Mouse (Mus musculus): ENCODE measurements around the gene Tet3. TPM values are rescaled to one million over a fixed set of nuclear protein-coding genes. Genes with fewer than 3 reads are reported as not detected.
A peak's percentile ranks its signal among the peaks of the same experiment; 100 is the strongest.

Gene Tet3
- polyA plus RNA-seq, 1 experiment = 15.4 TPM

DNA sequence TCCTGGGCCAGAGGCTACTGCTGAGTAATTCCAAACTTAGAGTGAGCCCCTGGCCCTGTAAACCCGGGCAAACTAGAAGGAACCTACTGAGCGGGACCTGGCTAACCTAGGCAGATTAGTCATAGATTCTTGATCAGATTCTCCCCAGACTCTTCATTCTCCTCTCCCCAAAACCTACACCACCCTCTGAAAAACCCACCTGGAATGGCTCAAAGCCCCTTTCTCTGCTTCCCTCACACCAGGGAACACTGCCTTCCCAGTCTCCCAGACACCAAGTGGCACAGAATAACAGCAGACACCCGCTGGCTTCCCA, 18.7 kb downstream of the Tet3 start:
- H3K4me1 ChIP-seq (ENCODE audit: control insufficient read depth, insufficient read depth, insufficient read length, low read length) = peaks cover 44% of the 10 kb centered on the region
- peaks cover 12% of the 10 kb centered on the region; the same call in 1 of the 2 replicates for H3K36me3 ChIP-seq (ENCODE audit: control insufficient read depth, insufficient read depth, low read length)
- 42% methylated on average over 3 of the region's 3 CpGs for WGBS
- peak overlapping the region; percentile 84 for H3K4me3 ChIP-seq (ENCODE audit: low read depth, low read length)
- TF ChIP-seq POLR2A (IDR thresholded peaks at IDR 0.05; ENCODE audit: low read depth, low read length) (no peak), CTCF (IDR thresholded peaks at IDR 0.05; ENCODE audit: extremely low read depth, insufficient read length, insufficient replicate concordance, low read depth, low read length) (no peak)
- H3K27me3 ChIP-seq (ENCODE audit: control insufficient read depth, insufficient read depth, low read length) = no peaks in the 10 kb centered on the region
- H3K27ac ChIP-seq (ENCODE audit: insufficient read depth, low read depth, low read length) = no peak overlapping the region

DNA sequence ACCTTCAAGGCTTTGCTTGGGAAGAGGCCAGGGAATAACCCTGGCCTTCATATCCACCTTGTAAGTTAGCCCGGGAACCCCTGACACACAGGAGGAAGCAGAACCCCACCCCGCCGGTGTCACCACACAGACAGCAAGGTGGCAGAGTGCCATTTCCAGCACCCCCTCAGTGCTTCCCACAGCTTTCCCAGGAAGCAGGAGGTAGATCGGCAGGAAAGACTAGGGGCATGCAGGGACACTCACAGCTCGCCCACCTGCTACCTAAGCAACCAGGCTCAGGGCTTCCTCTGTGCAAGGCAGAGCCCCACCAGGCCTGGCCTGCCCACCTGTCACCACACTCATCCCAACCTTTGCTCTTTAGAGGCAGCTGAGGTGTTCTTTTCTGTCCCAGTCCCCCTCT, 19.1 kb downstream of the Tet3 start:
- peaks cover 41% of the 10 kb centered on the region for H3K4me1 ChIP-seq (ENCODE audit: control insufficient read depth, insufficient read depth, insufficient read length, low read length)

GRCm38 (mm10) chr6:83439119-83439767, 19.6 kb downstream of the Tet3 start:
- no peak for TF ChIP-seq POLR2A (IDR thresholded peaks at IDR 0.05; ENCODE audit: low read depth, low read length)
- no peak for TF ChIP-seq CTCF (IDR thresholded peaks at IDR 0.05; ENCODE audit: extremely low read depth, insufficient read length, insufficient replicate concordance, low read depth, low read length)
- Histone ChIP-seq H3K27me3 (ENCODE audit: control insufficient read depth, insufficient read depth, low read length) (no peaks in the 10 kb centered on the region), H3K4me1 (ENCODE audit: control insufficient read depth, insufficient read depth, insufficient read length, low read length) (peaks cover 37% of the 10 kb centered on the region), H3K36me3 (ENCODE audit: control insufficient read depth, insufficient read depth, low read length) (peaks cover 15% of the 10 kb centered on the region), H3K4me3 (ENCODE audit: low read depth, low read length) (peak overlapping the region; percentile 84; the same call in 1 of the 2 replicates), H3K27ac (ENCODE audit: insufficient read depth, low read depth, low read length) (no peak overlapping the region)
- WGBS = 84% methylated on average over 13 of the region's 13 CpGs

More for the DNA sequence above, 19.1 kb downstream of the Tet3 start:
- TF ChIP-seq POLR2A (IDR thresholded peaks at IDR 0.05; ENCODE audit: low read depth, low read length) (no peak), CTCF (IDR thresholded peaks at IDR 0.05; ENCODE audit: extremely low read depth, insufficient read length, insufficient replicate concordance, low read depth, low read length) (no peak)
- WGBS = 52% methylated on average over 5 of the region's 5 CpGs
- H3K27ac ChIP-seq (ENCODE audit: insufficient read depth, low read depth, low read length) = no peak overlapping the region
- H3K27me3 ChIP-seq (ENCODE audit: control insufficient read depth, insufficient read depth, low read length) = no peaks in the 10 kb centered on the region
- peak overlapping the region; percentile 84 for H3K4me3 ChIP-seq (ENCODE audit: low read depth, low read length)
- H3K36me3 ChIP-seq (ENCODE audit: control insufficient read depth, insufficient read depth, low read length) = peaks cover 12% of the 10 kb centered on the region; the same call in 1 of the 2 replicates

- no peaks in the 10 kb centered on the region for H3K27me3 ChIP-seq (ENCODE audit: control insufficient read depth, insufficient read depth, low read length)
- no peak overlapping the region for H3K27ac ChIP-seq (ENCODE audit: insufficient read depth, low read depth, low read length)
- H3K36me3 ChIP-seq (ENCODE audit: control insufficient read depth, insufficient read depth, low read length) = peaks cover 15% of the 10 kb centered on the region
- H3K4me1 ChIP-seq (ENCODE audit: control insufficient read depth, insufficient read depth, insufficient read length, low read length) = peaks cover 35% of the 10 kb centered on the region
- WGBS = 80% methylated on average over 3 of the region's 3 CpGs
- TF ChIP-seq POLR2A (IDR thresholded peaks at IDR 0.05; ENCODE audit: low read depth, low read length) (no peak), CTCF (IDR thresholded peaks at IDR 0.05; ENCODE audit: extremely low read depth, insufficient read length, insufficient replicate concordance, low read depth, low read length) (no peak)
- no peak overlapping the region for H3K4me3 ChIP-seq (ENCODE audit: low read depth, low read length)
Measured at GRCm38 (mm10) chr6:83438584-83438983, 20.3 kb downstream of the Tet3 start.

DNA sequence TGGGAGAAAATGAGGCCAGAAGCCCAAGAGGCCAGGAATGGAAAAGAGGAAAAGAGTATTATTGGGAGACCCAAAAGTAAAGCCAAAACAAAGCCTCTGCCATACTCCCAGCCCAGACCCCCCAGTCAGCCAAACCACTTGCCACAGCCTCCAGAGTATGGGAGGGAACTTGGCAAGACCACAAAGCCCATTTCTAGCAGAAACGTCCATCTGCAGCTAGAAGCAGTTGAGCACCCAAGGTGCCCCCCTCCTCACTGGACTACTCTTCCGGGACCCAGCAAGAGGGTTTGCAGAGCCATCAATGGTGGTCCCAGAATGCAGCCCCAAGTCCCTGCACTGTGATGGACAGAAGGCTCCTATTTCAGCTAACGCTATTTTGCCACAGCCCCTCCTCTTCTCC, 21.1 kb downstream of the Tet3 start:
- peaks cover 17% of the 10 kb centered on the region for H3K36me3 ChIP-seq (ENCODE audit: control insufficient read depth, insufficient read depth, low read length)
- H3K4me1 ChIP-seq (ENCODE audit: control insufficient read depth, insufficient read depth, insufficient read length, low read length) = peaks cover 31% of the 10 kb centered on the region
- H3K4me3 ChIP-seq (ENCODE audit: low read depth, low read length) = no peak overlapping the region
- TF ChIP-seq POLR2A (IDR thresholded peaks at IDR 0.05; ENCODE audit: low read depth, low read length) = no peak
- no peak for TF ChIP-seq CTCF (IDR thresholded peaks at IDR 0.05; ENCODE audit: extremely low read depth, insufficient read length, insufficient replicate concordance, low read depth, low read length)
- 68% methylated on average over 3 of the region's 3 CpGs for WGBS
- H3K27ac ChIP-seq (ENCODE audit: insufficient read depth, low read depth, low read length) = no peak overlapping the region
- no peaks in the 10 kb centered on the region for H3K27me3 ChIP-seq (ENCODE audit: control insufficient read depth, insufficient read depth, low read length)

GRCm38 (mm10) chr6:83437225-83437624, 21.7 kb downstream of the Tet3 start:
- Histone ChIP-seq H3K4me3 (ENCODE audit: low read depth, low read length) (no peak overlapping the region), H3K27ac (ENCODE audit: insufficient read depth, low read depth, low read length) (no peak overlapping the region), H3K4me1 (ENCODE audit: control insufficient read depth, insufficient read depth, insufficient read length, low read length) (peaks cover 30% of the 10 kb centered on the region), H3K36me3 (ENCODE audit: control insufficient read depth, insufficient read depth, low read length) (peaks cover 20% of the 10 kb centered on the region), H3K27me3 (ENCODE audit: control insufficient read depth, insufficient read depth, low read length) (no peaks in the 10 kb centered on the region)
- TF ChIP-seq CTCF (IDR thresholded peaks at IDR 0.05; ENCODE audit: extremely low read depth, insufficient read length, insufficient replicate concordance, low read depth, low read length) (no peak), POLR2A (IDR thresholded peaks at IDR 0.05; ENCODE audit: low read depth, low read length) (no peak)
- WGBS = 83% methylated on average over 3 of the region's 3 CpGs

DNA sequence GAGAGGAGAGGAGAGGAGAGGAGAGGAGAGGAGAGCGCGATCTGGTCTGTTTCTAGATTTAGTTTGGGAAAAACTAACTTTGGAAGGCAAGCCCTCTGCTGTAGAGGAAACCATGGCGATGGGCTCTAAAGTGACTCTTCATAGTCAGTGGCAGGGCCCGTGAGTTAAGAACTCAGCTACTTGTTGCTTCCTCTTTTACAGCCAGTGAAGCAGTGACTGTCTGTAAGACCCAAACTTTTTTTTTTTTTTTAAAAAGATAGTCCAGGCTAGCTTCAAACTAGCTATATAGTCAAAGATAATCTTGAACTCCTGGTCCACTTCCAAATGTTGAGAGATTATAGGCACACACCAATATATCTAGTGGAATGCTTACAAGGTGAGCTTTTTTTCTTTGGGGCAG, 22.3 kb downstream of the Tet3 start:
- no peaks in the 10 kb centered on the region for H3K27me3 ChIP-seq (ENCODE audit: control insufficient read depth, insufficient read depth, low read length)
- TF ChIP-seq POLR2A (IDR thresholded peaks at IDR 0.05; ENCODE audit: low read depth, low read length) (no peak), CTCF (IDR thresholded peaks at IDR 0.05; ENCODE audit: extremely low read depth, insufficient read length, insufficient replicate concordance, low read depth, low read length) (no peak)
- peaks cover 29% of the 10 kb centered on the region for H3K4me1 ChIP-seq (ENCODE audit: control insufficient read depth, insufficient read depth, insufficient read length, low read length)
- WGBS = 84% methylated on average over 4 of the region's 4 CpGs
- H3K27ac ChIP-seq (ENCODE audit: insufficient read depth, low read depth, low read length) = no peak overlapping the region
- peaks cover 20% of the 10 kb centered on the region for H3K36me3 ChIP-seq (ENCODE audit: control insufficient read depth, insufficient read depth, low read length)
- H3K4me3 ChIP-seq (ENCODE audit: low read depth, low read length) = no peak overlapping the region
